Mouse (Mus musculus) kidney, embryonic 14.5 days (tissue): ENCODE results near the gene Scn11a. TPM values are rescaled to one million over a fixed set of nuclear protein-coding genes. Genes with fewer than 3 reads are reported as not detected.
A peak's percentile ranks its signal among the peaks of the same experiment; 100 is the strongest.

Source experiments
- ATAC-seq: fragments of 200-750 bp; cut with Nextera tagmentation; 2 replicates; pipeline ENCODE4 v1.8.0; 2017; ENCODE audit warnings: moderate number of reproducible peaks, mild to moderate bottlenecking, moderate TSS enrichment, moderate library complexity; ENCODE audit not compliant: low FRiP score, low TSS enrichment
- H3K27ac ChIP-seq: fragments of 300-500 bp; sonication (generic); 2 replicates; pipeline ENCODE4 v1.5.1; 2014; ENCODE audit warnings: low read depth, mild to moderate bottlenecking, low read length, moderate library complexity, mixed read lengths
- H3K27me3 ChIP-seq: fragments of 300-500 bp; sonication (generic); 2 replicates; pipeline ENCODE4 v1.6.1; 2014; ENCODE audit warnings: mild to moderate bottlenecking, low read length; ENCODE audit not compliant: control insufficient read depth, insufficient read depth
- H3K36me3 ChIP-seq: fragments of 300-500 bp; sonication (generic); 2 replicates; pipeline ENCODE4 v1.6.1; 2014; ENCODE audit warnings: low read length, mixed read lengths; ENCODE audit not compliant: control insufficient read depth, insufficient read depth
- H3K4me1 ChIP-seq: fragments of 300-500 bp; sonication (generic); 2 replicates; pipeline ENCODE4 v1.6.1; 2014; ENCODE audit warnings: low read length, mixed read lengths; ENCODE audit not compliant: control insufficient read depth, insufficient read depth
- H3K4me2 ChIP-seq: fragments of 300-500 bp; sonication (generic); replicated peaks from 2 replicates; pipeline ENCODE4 v1.6.1; 2014; ENCODE audit warnings: low read depth, mild to moderate bottlenecking, low read length
- H3K4me3 ChIP-seq: fragments of 300-500 bp; sonication (generic); 2 replicates; pipeline ENCODE4 v1.5.1; 2014; ENCODE audit warnings: mild to moderate bottlenecking, low read length
- H3K9ac ChIP-seq: fragments of 300-500 bp; sonication (generic); 2 replicates; pipeline ENCODE4 v1.6.1; 2014; ENCODE audit warnings: low read depth, mild to moderate bottlenecking, low read length, moderate library complexity
- H3K9me3 ChIP-seq: fragments of 300-500 bp; sonication (generic); 2 replicates; pipeline ENCODE4 v1.6.1; 2016; ENCODE audit warnings: low read length; ENCODE audit not compliant: control insufficient read depth
- WGBS: fragments of 180-500 bp; shearing (Covaris S2); extraction: QIAGEN DNeasy Blood & Tissue Kit; methylation state at CpG from one replicate; pipeline ENCODE4 v1.1.7; 2014; 5-methylcytosine and 5-hydroxymethylcytosine counted together
- polyA plus RNA-seq: library from polyadenylated mRNA; unstranded; fragments of >200 nt; fragmentation: Nextera tagmentation; extraction: Ambion mirVana; gene quantifications from 2 replicates; pipeline ENCODE4 v1.2.1, GENCODE M21; 2014

Gene Scn11a
- polyA plus RNA-seq, 1 experiment from 2014 or later = 0.04 TPM

- no peak overlapping the region for H3K4me3 ChIP-seq
- H3K9ac ChIP-seq = no peak overlapping the region
- H3K4me1 ChIP-seq = 0 out of 2 replicates have a peak, but pooled peaks cover 2% of the 10 kb centered on the region
- no peak for ATAC-seq
- no peak overlapping the region for H3K27ac ChIP-seq
- no peak overlapping the region for H3K4me2 ChIP-seq
- no peaks in the 10 kb centered on the region for H3K9me3 ChIP-seq
- no peaks in the 10 kb centered on the region for H3K36me3 ChIP-seq
- H3K27me3 ChIP-seq = no peaks in the 10 kb centered on the region
- WGBS = 89% methylated on average over 4 of the region's 4 CpGs
Measured at GRCm38 (mm10) chr9:119726990-119727389, 98.3 kb downstream of the Scn11a start.

GRCm38 (mm10) chr9:119725293-119725862, 99.9 kb downstream of the Scn11a start:
- Histone ChIP-seq H3K9ac (no peak overlapping the region), H3K9me3 (no peaks in the 10 kb centered on the region), H3K27ac (no peak overlapping the region), H3K27me3 (no peaks in the 10 kb centered on the region), H3K4me1 (0 out of 2 replicates have a peak, but pooled peaks cover 2% of the 10 kb centered on the region), H3K4me3 (no peak overlapping the region), H3K4me2 (no peak overlapping the region), H3K36me3 (no peaks in the 10 kb centered on the region)
- ATAC-seq = no peak
- WGBS = 55% methylated on average over 6 of the region's 6 CpGs

- H3K36me3 ChIP-seq = no peaks in the 10 kb centered on the region
- H3K27ac ChIP-seq = no peak within 1 kb of the TSS
- no peak within 1 kb of the TSS for H3K4me3 ChIP-seq
- ATAC-seq = no peak
- H3K4me1 ChIP-seq = no peaks in the 10 kb centered on the region
- no peak within 1 kb of the TSS for H3K9ac ChIP-seq
- 85% methylated on average over 11 of the region's 11 CpGs for whole genome bisulfite sequencing
- H3K27me3 ChIP-seq = no peaks in the 10 kb centered on the region
- no peak within 1 kb of the TSS for H3K4me2 ChIP-seq
- H3K9me3 ChIP-seq = no peaks in the 10 kb centered on the region
Measured at GRCm38 (mm10) chr9:119719222-119719621, 106.0 kb downstream of the Scn11a start, which contains the start of gene Scn10a. Gene Scn10a, minus strand, starts transcription at chr9:119719322.

- Histone ChIP-seq H3K4me1 (no peaks in the 10 kb centered on the region), H3K4me3 (no peak overlapping the region), H3K9me3 (no peaks in the 10 kb centered on the region), H3K27ac (no peak overlapping the region), H3K36me3 (no peaks in the 10 kb centered on the region), H3K27me3 (no peaks in the 10 kb centered on the region), H3K9ac (no peak overlapping the region), H3K4me2 (no peak overlapping the region)
- WGBS = 17% methylated on average over 6 of the region's 6 CpGs
- peak; percentile 81; the same call in 1 of the 2 replicates for ATAC-seq
Measured at GRCm38 (mm10) chr9:119706700-119707099, 118.6 kb downstream of the Scn11a start.

Other genes with a start within 250 kb of the Scn11a start
- gene Scn5a, start 246.4 kb downstream of the Scn11a start, polyA plus RNA-seq = 0.03 and 0.27 TPM in 2 replicates
- not detected in 2 replicates for gene Scn10a, start 106.1 kb downstream of the Scn11a start, polyA plus RNA-seq
- 41.8 and 58.4 TPM in 2 replicates for gene Wdr48, start 69.4 kb upstream of the Scn11a start, polyA plus RNA-seq
- gene Gorasp1, start 112.1 kb upstream of the Scn11a start, polyA plus RNA-seq = 17.8 and 22.1 TPM in 2 replicates
- gene Ttc21a, start 112.2 kb upstream of the Scn11a start, polyA plus RNA-seq = 0.06 and 0.19 TPM in 2 replicates
- gene Csrnp1, start 159.2 kb upstream of the Scn11a start, polyA plus RNA-seq = 1.9 and 3.9 TPM in 2 replicates
- gene Xirp1, start 198.1 kb upstream of the Scn11a start, polyA plus RNA-seq = not detected in 2 replicates
- gene Cx3cr1, start 244.4 kb upstream of the Scn11a start, polyA plus RNA-seq = 3.0 and 7.4 TPM in 2 replicates